Mouse (Mus musculus): ENCODE results near the gene Disp2.

GRCm38 (mm10) chr2:118789501-118789900 is 10.0 kb downstream of the Disp2 start:
- TF ChIP-seq CTCF (conservative IDR thresholded peaks at IDR 0.05; ENCODE audit: low read length) (no peak), NANOG (IDR thresholded peaks at IDR 0.05; ENCODE audit: borderline replicate concordance, low read length) (no peak)
